Mouse (Mus musculus): Measurements from ENCODE around the gene Cdk12. TPM values are rescaled to one million over a fixed set of nuclear protein-coding genes. Genes with fewer than 3 reads are reported as not detected.

Gene Cdk12
- 23.2 and 24.3 TPM in 2 replicates for polyA plus RNA-seq (2012; rRNA removed)

GRCm38 (mm10) chr11:98202641-98203350 is at the start of gene Cdk12:
Gene Cdk12 (plus strand): TSS chr11:98203059.

DNA sequence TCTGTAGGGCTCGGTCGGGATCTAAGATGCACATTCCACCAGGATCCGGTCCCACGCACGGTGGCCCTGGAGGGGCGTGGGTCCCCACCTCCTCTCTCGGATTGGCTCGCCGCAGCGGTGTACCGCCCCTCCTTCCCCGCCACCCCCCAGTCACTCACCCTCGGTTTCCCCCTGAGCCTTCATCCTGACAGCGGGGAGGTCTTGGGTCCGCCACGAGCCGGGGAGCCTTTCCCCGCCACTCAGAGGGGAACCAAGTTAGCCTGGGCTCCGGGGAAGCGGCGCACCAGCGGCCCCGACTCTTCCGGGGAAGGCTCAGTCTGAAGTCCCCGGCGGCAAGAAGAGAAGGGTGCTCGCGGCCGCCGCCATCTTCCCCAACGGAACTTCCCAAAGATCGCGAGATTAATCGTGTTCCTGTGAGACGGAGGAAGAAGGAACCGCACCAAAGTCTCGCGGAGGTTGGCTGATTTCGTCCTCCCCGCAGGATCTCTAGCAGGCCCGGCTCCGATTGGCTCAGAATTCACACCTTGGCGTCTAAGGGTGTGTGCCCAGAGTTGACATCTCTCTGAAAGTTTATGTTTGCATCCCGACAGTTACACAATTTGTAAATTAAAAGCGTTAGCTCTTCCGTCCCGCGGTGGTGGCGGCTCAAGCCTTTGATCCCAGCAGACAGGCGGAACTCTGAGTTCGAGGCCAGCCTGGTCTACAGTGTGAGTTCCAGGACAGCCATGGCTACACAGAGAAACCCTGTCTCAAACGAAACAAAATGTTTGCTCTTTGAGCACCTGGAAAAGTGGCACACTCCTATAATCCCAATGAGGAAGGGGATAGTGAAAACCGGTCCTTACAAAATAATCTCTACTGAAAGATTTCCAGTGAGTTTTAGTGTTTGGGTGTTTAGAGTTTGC is 9.7 kb upstream of the Cdk12 start, which contains the start of gene Med1:
Med1 (minus strand) TSS at position 393 of the 905 bp plus-strand sequence.

Other genes starting within 250 kb of the Cdk12 start
- 0.44 and 0.69 TPM in 2 replicates for gene Plxdc1, start 216.6 kb upstream of the Cdk12 start, polyA plus RNA-seq (2012; rRNA removed)
- 1.3 and 1.5 TPM in 2 replicates for gene Arl5c, start 206.9 kb upstream of the Cdk12 start, polyA plus RNA-seq (2012; rRNA removed)
- 63.2 and 73.4 TPM in 2 replicates for gene Cacnb1, start 180.0 kb upstream of the Cdk12 start, polyA plus RNA-seq (2012; rRNA removed)
- gene Rpl19, start 176.3 kb upstream of the Cdk12 start, polyA plus RNA-seq (2012; rRNA removed): 1,481 and 1,486 TPM in 2 replicates
- gene Stac2, start 149.6 kb upstream of the Cdk12 start, polyA plus RNA-seq (2012; rRNA removed): 3.8 and 3.9 TPM in 2 replicates
- gene Fbxl20, start 52.7 kb upstream of the Cdk12 start, polyA plus RNA-seq (2012; rRNA removed): 27.6 and 29.6 TPM in 2 replicates
- 28.6 and 30.6 TPM in 2 replicates for gene Med1, start 9.8 kb upstream of the Cdk12 start, polyA plus RNA-seq (2012; rRNA removed)
- 53.8 and 98.4 TPM in 2 replicates for gene Neurod2, start 126.6 kb downstream of the Cdk12 start, polyA plus RNA-seq (2012; rRNA removed)
- gene Ppp1r1b, start 145.3 kb downstream of the Cdk12 start, polyA plus RNA-seq (2012; rRNA removed): 8.3 and 16.4 TPM in 2 replicates
- gene Stard3, start 155.3 kb downstream of the Cdk12 start, polyA plus RNA-seq (2012; rRNA removed): 74.8 and 86.4 TPM in 2 replicates
- 0.64 and 2.3 TPM in 2 replicates for gene Tcap, start 180.8 kb downstream of the Cdk12 start, polyA plus RNA-seq (2012; rRNA removed)
- gene Pnmt, start 183.4 kb downstream of the Cdk12 start, polyA plus RNA-seq (2012; rRNA removed): 0.49 and 1.5 TPM in 2 replicates
- gene Pgap3, start 197.4 kb downstream of the Cdk12 start, polyA plus RNA-seq (2012; rRNA removed): 11.9 and 12.1 TPM in 2 replicates
- 7.7 and 14.8 TPM in 2 replicates for gene Erbb2, start 209.4 kb downstream of the Cdk12 start, polyA plus RNA-seq (2012; rRNA removed)
- gene Mien1, start 235.9 kb downstream of the Cdk12 start, polyA plus RNA-seq (2012; rRNA removed): 140 and 174 TPM in 2 replicates
- 0.49 and 2.8 TPM in 2 replicates for gene Grb7, start 243.3 kb downstream of the Cdk12 start, polyA plus RNA-seq (2012; rRNA removed)

All from central nervous system, embryonic 14 days (tissue).